Mouse (Mus musculus): ENCODE measurements at regions not wholly inside any gene's neighbourhood (a gene's known extent, or its start where the extent isn't known, plus 50 kb on each side); places are given as distances from the start of the nearest gene placed in this dataset.

DNA sequence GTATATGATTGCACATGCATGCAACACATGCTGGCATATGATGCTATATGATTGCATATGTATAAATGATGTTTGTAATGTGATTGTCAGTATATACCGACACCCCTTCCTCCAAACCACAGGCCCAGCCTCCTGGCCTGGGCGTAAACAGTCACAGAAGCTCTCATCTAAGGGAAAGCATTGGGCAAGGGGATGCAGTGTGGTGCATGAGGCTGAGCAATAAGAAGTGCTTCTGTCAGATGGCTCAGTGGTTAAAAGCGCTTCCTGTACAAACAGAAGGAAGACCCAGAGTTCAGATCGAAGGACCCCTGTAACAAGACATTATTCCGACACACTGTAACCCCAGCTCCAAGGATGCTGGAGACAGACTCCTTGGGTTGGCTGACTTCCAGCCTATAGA is 175.0 kb upstream of the Prok2 start:
- TF ChIP-seq POLR2A (IDR thresholded peaks at IDR 0.05; ENCODE audit: insufficient read depth, low read depth, low read length) (no peak), CTCF (IDR thresholded peaks at IDR 0.05; ENCODE audit: insufficient read depth, low read depth, low read length) (no peak)
- Histone ChIP-seq H3K4me3 (ENCODE audit: insufficient read depth, low read depth, low read length) (no peak overlapping the region), H3K27ac (ENCODE audit: insufficient read depth, low read depth, low read length) (no peak overlapping the region), H3K4me1 (ENCODE audit: control insufficient read depth, insufficient read depth, low read length) (no peaks in the 10 kb centered on the region)
- WGBS = 96% methylated on average over 5 of the region's 5 CpGs

DNA sequence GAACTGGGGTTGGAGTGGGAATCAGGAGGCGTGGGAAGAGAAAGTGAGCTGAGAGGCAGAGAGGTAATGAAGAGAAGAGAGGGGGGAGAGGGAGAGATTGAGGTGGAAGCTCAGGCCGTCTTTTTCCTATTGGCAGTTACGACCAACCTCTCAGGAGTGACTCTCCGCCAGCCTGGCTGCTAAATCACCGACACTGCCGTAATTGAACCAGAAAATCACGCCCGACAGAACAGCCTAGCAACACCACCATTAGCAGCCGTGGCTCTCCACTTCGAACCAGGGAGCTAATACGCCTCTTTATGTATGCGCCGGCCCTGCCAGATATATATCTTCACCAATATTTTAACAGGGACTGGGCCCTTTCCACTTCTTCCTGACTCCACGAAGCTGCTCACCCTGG is 173.5 kb upstream of the Prok2 start:
- TF ChIP-seq POLR2A (IDR thresholded peaks at IDR 0.05; ENCODE audit: insufficient read depth, low read depth, low read length) (no peak), CTCF (IDR thresholded peaks at IDR 0.05; ENCODE audit: insufficient read depth, low read depth, low read length) (no peak)
- Histone ChIP-seq H3K4me3 (ENCODE audit: insufficient read depth, low read depth, low read length) (no peak overlapping the region), H3K27ac (ENCODE audit: insufficient read depth, low read depth, low read length) (no peak overlapping the region), H3K4me1 (ENCODE audit: control insufficient read depth, insufficient read depth, low read length) (no peaks in the 10 kb centered on the region)
- WGBS = 89% methylated on average over 14 of the region's 14 CpGs

DNA sequence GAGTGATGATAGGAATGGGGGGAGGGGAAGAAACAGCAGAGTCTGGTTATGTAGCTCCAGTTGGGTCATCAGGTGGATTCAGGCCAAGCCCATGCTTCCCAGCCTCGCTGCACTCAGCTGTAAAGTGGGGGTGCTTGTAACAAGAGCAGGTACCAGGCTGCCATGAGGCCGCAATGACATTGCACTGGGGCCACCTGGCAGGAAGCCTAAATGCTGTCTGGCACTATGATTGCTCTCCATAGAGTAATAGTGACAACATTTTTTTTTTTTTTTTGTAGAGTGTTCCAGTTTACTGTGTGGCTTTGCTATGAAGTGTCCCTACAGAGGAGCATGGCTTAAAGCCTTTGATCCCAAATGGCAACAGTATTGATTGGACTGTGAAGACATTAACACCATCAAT is 171.9 kb upstream of the Prok2 start:
- TF ChIP-seq CTCF (IDR thresholded peaks at IDR 0.05; ENCODE audit: insufficient read depth, low read depth, low read length) = no peak
- TF ChIP-seq POLR2A (IDR thresholded peaks at IDR 0.05; ENCODE audit: insufficient read depth, low read depth, low read length) = no peak
- Histone ChIP-seq H3K4me3 (ENCODE audit: insufficient read depth, low read depth, low read length) (no peak overlapping the region), H3K4me1 (ENCODE audit: control insufficient read depth, insufficient read depth, low read length) (no peaks in the 10 kb centered on the region), H3K27ac (ENCODE audit: insufficient read depth, low read depth, low read length) (no peak overlapping the region)
- WGBS = 93% methylated on average over 2 of the region's 2 CpGs

DNA sequence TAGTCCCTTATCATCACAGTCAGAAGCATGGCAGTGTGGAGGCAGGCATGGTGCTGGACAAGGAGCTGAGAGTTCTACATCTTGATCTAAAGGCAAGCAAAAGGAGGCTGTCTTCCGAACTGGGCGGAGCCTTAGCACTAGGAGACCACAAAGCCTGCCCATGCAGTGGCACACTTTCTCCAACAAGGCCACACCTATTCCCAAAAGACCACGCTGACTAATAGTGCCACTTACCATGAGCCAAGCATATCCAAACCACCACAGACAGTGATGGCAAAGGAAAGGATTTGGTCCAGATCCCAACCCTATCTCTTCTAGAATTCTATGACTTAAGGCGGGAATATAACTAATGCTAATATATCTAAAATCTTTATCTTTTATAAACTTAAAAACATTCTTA is 169.4 kb upstream of the Prok2 start:
- Histone ChIP-seq H3K27ac (ENCODE audit: insufficient read depth, low read depth, low read length) (no peak overlapping the region), H3K4me3 (ENCODE audit: insufficient read depth, low read depth, low read length) (no peak overlapping the region), H3K4me1 (ENCODE audit: control insufficient read depth, insufficient read depth, low read length) (no peaks in the 10 kb centered on the region)
- no peak for TF ChIP-seq CTCF (IDR thresholded peaks at IDR 0.05; ENCODE audit: insufficient read depth, low read depth, low read length)
- WGBS = 97% methylated on average over 4 of the region's 4 CpGs

DNA sequence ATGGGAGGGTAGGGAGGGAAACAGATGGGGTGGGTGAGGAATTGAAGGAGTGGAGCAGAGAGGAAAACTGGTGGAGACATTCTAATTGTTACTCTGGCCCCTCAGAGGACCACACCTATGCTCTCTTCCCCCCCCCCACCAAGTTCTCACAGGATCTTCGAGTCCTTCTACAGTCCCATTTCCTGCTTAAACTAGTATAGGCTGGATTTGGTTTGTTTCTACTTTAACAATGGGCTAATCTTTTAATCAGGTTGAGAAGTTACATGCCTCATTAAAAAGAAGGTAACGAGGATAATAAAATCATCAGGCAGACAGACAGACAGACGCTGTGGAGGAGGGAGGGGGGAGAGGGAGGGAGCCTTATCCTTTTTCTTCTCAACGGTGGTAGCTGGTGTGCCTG is 167.7 kb upstream of the Prok2 start:
- no peak overlapping the region for H3K4me3 ChIP-seq (ENCODE audit: insufficient read depth, low read depth, low read length)
- H3K27ac ChIP-seq (ENCODE audit: insufficient read depth, low read depth, low read length) = no peak overlapping the region
- no peak for TF ChIP-seq POLR2A (IDR thresholded peaks at IDR 0.05; ENCODE audit: insufficient read depth, low read depth, low read length)
- WGBS = 49% methylated on average over 4 of the region's 4 CpGs
- no peaks in the 10 kb centered on the region; the same call in 1 of the 2 replicates for H3K4me1 ChIP-seq (ENCODE audit: control insufficient read depth, insufficient read depth, low read length)

DNA sequence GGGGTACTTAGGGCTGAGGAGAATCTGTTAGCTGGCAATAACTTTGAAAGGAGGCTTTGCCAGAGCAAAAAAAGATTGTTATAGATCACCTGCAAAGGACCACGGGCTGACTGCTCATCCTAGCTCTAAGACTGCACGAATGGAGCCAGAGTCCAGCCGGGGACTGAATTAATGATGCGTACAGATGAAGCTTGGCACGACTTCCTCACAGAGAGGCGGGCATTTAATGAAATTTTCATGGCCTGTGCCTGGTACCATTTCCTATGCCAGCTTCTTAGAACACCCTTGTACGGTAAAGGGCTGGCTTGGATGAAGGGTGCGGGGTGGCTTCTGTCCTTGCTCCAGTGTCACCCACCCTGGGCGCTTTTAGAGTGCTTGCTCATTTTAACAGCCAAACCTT is 166.0 kb upstream of the Prok2 start:
- no peak for TF ChIP-seq POLR2A (IDR thresholded peaks at IDR 0.05; ENCODE audit: insufficient read depth, low read depth, low read length)
- 83% methylated on average over 9 of the region's 9 CpGs for WGBS

DNA sequence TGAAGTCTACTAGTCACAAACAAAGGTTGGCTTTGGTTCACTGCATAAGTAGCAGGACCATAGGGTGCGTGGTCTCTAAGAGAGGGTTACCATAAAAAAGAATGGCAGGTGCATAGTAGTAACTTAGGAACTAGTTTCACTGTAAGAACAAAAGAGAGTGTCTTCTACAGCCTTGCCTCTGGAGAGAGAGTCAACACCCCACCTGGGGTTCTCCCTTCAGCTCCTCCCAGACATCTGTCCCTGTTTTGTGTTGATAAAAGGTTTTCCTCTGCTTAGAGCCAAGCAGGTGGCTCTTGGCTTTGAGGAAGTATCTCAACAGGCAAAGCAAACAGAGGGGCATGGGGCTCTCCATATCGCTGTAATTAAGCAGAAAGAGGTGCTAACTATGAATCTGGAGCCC is 165.6 kb upstream of the Prok2 start:
- no peak overlapping the region for H3K27ac ChIP-seq (ENCODE audit: insufficient read depth, low read depth, low read length)
- TF ChIP-seq CTCF (IDR thresholded peaks at IDR 0.05; ENCODE audit: insufficient read depth, low read depth, low read length) (no peak), POLR2A (IDR thresholded peaks at IDR 0.05; ENCODE audit: insufficient read depth, low read depth, low read length) (no peak)
- 83% methylated on average over 2 of the region's 2 CpGs for WGBS
- no peaks in the 10 kb centered on the region; the same call in 1 of the 2 replicates for H3K4me1 ChIP-seq (ENCODE audit: control insufficient read depth, insufficient read depth, low read length)
- no peak overlapping the region for H3K4me3 ChIP-seq (ENCODE audit: insufficient read depth, low read depth, low read length)

More for the DNA sequence above, 166.0 kb upstream of the Prok2 start:
- H3K4me3 ChIP-seq (ENCODE audit: insufficient read depth, low read depth, low read length) = no peak overlapping the region
- H3K4me1 ChIP-seq (ENCODE audit: control insufficient read depth, insufficient read depth, low read length) = no peaks in the 10 kb centered on the region; the same call in 1 of the 2 replicates
- no peak overlapping the region for H3K27ac ChIP-seq (ENCODE audit: insufficient read depth, low read depth, low read length)

DNA sequence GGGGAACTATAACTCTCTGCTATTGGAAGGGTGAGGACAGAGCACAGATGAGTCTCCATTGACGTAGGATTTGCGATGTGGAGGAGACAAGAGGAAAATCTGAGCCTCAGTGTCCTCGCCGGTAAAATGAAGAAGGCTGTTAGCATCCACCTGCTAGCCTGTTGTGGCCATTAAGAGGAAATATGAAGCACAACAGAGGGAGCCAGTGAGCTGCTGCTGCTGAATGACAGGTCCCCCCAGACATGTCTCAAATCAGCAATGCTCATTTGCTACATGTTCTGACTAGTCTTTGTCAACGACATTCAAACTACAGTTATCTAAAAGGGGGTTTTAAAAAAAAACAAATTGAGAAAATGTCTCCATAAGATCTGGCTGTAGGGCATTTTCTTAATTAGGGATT is 164.6 kb upstream of the Prok2 start:
- Histone ChIP-seq H3K27ac (ENCODE audit: insufficient read depth, low read depth, low read length) (no peak overlapping the region), H3K4me3 (ENCODE audit: insufficient read depth, low read depth, low read length) (no peak overlapping the region), H3K4me1 (ENCODE audit: control insufficient read depth, insufficient read depth, low read length) (no peaks in the 10 kb centered on the region; the same call in 1 of the 2 replicates)
- TF ChIP-seq POLR2A (IDR thresholded peaks at IDR 0.05; ENCODE audit: insufficient read depth, low read depth, low read length) (no peak), CTCF (IDR thresholded peaks at IDR 0.05; ENCODE audit: insufficient read depth, low read depth, low read length) (no peak)
- WGBS = 94% methylated on average over 5 of the region's 5 CpGs

DNA sequence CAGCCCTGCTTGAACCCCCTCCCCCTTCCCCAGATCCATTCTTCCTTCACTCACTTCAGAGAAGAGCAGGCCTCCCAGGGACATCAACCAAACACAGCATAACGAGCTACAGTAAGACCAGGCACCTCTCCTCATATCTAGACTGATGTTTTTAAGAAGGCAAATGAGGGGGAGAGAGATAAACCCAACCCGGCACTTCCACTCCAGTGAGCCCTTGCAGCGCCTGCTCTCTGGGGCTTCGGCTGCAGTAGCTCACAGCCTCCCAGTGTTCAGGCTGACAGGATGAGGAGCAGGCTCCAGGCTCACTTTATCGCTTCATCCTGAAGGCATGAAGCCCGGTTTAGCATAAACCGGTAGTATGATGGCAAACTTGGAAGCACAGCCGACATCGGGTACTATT is 162.9 kb upstream of the Prok2 start:
- 32% methylated on average over 9 of the region's 9 CpGs for WGBS
- Histone ChIP-seq H3K27ac (ENCODE audit: insufficient read depth, low read depth, low read length) (no peak overlapping the region), H3K4me3 (ENCODE audit: insufficient read depth, low read depth, low read length) (no peak overlapping the region), H3K4me1 (ENCODE audit: control insufficient read depth, insufficient read depth, low read length) (peaks cover 4% of the 10 kb centered on the region; the same call in 1 of the 2 replicates)
- no peak for TF ChIP-seq CTCF (IDR thresholded peaks at IDR 0.05; ENCODE audit: insufficient read depth, low read depth, low read length)

DNA sequence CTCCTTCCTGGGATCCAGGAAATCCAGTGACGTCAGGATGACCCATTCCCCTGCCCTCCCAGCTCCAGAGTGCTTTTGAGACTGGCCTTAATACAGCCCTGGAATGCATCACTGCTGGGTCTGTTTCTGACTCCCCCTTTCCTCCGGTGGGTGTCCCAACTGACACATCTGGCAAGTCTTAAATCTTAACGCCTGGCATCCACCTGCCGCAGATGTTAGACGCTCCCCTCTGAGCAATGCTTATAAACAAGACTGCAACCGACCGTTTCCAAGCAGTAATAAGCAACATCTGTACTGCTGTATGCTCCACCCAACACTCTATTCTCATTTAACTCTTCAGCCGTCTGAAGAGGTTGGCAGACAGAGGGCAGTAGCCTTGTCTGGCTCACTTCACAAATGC is 161.7 kb upstream of the Prok2 start:
- no peak overlapping the region for H3K27ac ChIP-seq (ENCODE audit: insufficient read depth, low read depth, low read length)
- H3K4me1 ChIP-seq (ENCODE audit: control insufficient read depth, insufficient read depth, low read length) = peaks cover 4% of the 10 kb centered on the region; the same call in 1 of the 2 replicates
- TF ChIP-seq CTCF (IDR thresholded peaks at IDR 0.05; ENCODE audit: insufficient read depth, low read depth, low read length) = no peak
- TF ChIP-seq POLR2A (IDR thresholded peaks at IDR 0.05; ENCODE audit: insufficient read depth, low read depth, low read length) = no peak
- no peak overlapping the region for H3K4me3 ChIP-seq (ENCODE audit: insufficient read depth, low read depth, low read length)
- 66% methylated on average over 8 of the region's 8 CpGs for WGBS

Data from olfactory bulb, adult 2 months (tissue).